Mouse (Mus musculus) cortical plate, adult 2 months (tissue): ENCODE measurements at regions not wholly inside any gene's neighbourhood (a gene's known extent, or its start where the extent isn't known, plus 50 kb on each side); places are given as distances from the start of the nearest gene placed in this dataset.

Experiments
- H3K27ac ChIP-seq: fragments of 200-500 bp; 2 replicates; pipeline ENCODE4 v1.5.1; 2012; ENCODE audit warnings: low read length, control low read depth, inconsistent platforms; ENCODE audit not compliant: insufficient read depth
- H3K4me1 ChIP-seq: fragments of 200-500 bp; 2 replicates; pipeline ENCODE4 v1.6.1; 2011; ENCODE audit warnings: low read length; ENCODE audit not compliant: control insufficient read depth, insufficient read depth
- H3K4me3 ChIP-seq: fragments of 200-500 bp; 2 replicates; pipeline ENCODE4 v1.5.1; 2011; ENCODE audit warnings: mild to moderate bottlenecking, low read length, control low read depth; ENCODE audit not compliant: insufficient read depth
- CTCF ChIP-seq: fragments of 200-500 bp; IDR thresholded peaks from 2 replicates; pipeline ENCODE4 v1.5.1; 2011; ENCODE audit warnings: mild to moderate bottlenecking, control low read depth, low read length; ENCODE audit not compliant: insufficient read depth; ENCODE audit errors: extremely low read depth
- POLR2A ChIP-seq: fragments of 200-500 bp; IDR thresholded peaks from 2 replicates; pipeline ENCODE4 v1.6.1; 2011; ENCODE audit warnings: mild to moderate bottlenecking, low read length, control low read depth; ENCODE audit not compliant: insufficient read depth; ENCODE audit errors: extremely low read depth

DNA sequence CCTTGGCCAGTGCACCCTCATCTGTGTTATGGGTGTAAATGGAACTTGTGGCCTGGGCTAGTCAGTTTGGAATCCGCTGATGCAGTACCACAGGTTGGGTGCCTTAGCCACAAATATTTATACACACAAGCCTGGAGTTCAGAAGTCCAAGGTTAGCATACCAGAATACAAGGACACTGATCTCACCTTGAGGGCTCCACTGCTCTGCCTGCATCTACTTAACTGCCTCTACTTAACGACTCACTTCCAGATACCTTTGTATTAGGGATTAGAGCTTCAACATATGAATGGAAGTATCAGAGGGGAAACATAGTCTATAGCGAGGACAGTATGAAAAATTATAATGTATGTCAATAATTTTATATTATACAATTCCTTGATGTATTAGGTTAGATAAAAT lies 57.5 kb downstream of the Tmem174 start:
- Histone ChIP-seq H3K4me3 (no peak overlapping the region), H3K27ac (no peak overlapping the region), H3K4me1 (no peaks in the 10 kb centered on the region)
- TF ChIP-seq CTCF (no peak), POLR2A (no peak)

DNA sequence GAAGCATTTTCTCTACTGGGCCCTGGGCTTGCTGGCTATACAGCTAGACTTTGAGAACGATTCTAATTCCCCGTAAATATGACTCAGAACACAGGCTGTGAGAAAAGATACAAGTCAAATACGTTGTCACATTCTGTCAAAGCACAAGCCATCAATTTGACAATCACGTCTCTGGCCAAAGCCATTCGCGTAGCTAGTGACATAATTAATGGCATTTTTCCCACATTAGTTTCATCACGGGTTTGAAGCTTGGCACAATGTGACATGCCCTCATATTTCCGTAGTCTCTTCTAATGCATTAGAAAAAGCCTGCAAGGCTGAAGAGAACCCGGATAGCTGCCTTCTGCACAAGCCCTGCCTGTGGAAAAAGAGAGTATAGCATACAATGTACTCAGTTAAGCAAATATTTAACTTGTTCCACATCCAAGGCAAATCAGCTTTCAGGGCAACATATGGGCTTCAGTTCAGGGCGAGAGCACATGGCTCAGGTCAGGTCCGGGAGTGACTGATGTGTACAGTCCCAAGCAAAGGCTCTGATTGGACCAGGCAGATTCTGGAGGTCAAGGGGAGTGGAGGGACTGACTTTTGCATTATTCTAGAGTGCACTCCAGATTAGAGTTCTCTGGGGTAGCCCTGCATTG lies 58.7 kb downstream of the Tmem174 start:
- no peak overlapping the region for H3K4me3 ChIP-seq
- H3K4me1 ChIP-seq: no peaks in the 10 kb centered on the region
- no peak for TF ChIP-seq CTCF
- H3K27ac ChIP-seq: no peak overlapping the region

DNA sequence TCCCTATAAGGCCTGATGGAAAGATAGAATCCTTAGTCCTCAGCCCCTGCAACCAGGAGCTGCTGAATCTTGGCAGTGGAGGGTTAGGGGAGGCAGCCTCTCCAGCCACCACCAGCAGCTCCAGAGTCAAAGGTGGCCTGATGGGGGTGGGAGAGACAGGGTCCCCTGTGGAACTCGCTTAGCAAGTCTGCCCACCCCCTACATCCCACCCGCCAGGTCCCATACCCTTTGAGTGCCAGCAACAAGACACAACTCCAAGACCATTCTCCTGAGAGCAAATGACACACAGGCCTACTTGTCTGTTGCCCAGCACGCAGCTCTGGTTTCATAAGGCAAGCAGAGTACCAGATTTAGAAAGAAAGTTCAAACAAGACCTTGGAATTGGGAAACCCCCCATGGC lies 61.1 kb downstream of the Tmem174 start:
- no peak overlapping the region for H3K27ac ChIP-seq
- H3K4me1 ChIP-seq: no peaks in the 10 kb centered on the region
- H3K4me3 ChIP-seq: no peak overlapping the region
- TF ChIP-seq POLR2A (no peak), CTCF (no peak)

DNA sequence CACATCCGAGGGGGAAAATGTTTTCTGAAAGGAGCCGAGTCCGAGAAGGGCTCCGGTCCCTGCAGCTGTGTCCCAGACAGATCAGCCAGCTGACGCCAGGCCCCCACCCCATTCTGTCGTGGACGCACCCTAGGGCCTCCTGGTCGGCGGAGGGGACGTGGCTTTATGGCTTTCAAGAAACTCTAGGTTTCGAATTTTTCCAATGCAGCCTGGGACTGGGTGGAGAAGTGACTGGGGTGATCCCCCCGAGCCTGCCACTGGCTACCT lies 63.2 kb downstream of the Tmem174 start:
- Histone ChIP-seq H3K27ac (no peak overlapping the region), H3K4me1 (no peaks in the 10 kb centered on the region), H3K4me3 (no peak overlapping the region)
- TF ChIP-seq POLR2A (no peak), CTCF (no peak)

DNA sequence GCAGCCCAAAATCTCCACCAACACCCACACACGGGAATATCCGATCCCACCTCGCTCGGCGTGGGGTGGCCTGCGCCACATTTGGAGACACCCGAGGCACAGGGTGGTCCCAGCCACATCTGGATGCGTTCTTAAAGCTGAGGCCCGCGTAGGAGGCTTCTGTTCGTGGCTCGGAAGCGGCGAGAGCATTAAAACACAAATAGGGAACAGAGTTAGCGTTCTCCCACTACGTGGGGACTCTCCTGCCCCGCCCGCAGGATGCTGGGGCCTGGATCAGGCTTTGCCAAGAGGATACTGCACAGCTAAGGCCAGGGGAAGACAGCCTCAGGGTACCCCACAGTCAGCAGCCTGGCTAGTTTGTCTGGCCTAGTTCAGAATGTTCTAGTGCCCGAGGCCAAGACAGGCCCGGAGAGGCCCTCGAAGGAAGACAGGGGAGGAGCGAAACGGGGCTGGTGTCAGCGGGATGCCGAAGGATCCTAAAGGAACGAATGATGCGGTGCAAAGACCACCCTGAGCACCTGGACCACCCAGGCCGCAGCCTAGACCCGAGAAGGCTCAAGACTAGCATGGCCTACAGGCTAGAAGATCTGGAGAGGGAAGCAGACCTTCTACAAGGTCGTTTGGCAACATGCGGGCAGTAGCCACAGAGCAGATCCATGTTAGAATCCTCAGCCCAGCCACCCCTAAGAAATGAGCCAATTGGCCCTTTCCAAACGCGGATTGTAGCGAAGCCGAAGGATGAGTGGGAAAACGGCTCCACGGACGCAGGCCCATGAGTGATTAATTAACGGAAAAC lies 63.8 kb downstream of the Tmem174 start:
- Histone ChIP-seq H3K27ac (no peak overlapping the region), H3K4me1 (no peaks in the 10 kb centered on the region), H3K4me3 (0 out of 2 replicates have a peak overlapping the region, but pooled peaks have one; percentile 7)
- TF ChIP-seq CTCF (no peak), POLR2A (no peak)

DNA sequence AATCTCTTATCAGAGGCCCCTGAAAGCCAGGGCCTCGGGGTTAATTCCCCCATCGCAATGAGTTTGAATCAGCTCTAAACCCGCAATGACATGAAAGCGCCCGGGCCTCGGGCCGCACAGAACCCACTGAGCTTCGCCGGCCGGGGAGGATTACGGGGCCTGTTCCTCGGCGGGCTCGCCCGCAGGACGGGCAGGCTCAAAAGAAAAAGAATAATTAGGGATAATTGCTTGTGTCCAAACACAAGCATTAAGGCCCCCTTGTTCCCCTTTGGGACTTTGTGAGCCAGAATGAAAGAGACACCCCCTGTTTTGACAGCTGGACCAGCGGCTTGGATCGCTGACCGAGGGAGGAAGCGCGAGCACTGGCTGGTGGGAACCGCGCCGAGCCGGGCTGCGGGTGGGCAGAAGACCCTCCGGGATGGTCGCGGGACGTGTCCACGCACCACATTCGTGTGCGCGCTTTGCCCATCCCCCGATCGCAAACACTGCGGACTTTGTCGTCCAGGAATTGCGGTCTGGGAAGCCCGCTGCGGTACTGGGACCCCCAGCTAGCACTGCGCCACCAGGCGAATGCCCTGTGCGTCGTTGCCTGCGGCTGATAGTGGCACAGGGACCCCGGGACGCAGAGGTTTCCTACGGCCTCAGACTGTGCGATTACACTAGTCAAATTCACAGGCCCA lies 64.5 kb downstream of the Tmem174 start:
- no peak overlapping the region for H3K27ac ChIP-seq
- no peak for TF ChIP-seq POLR2A
- no peak for TF ChIP-seq CTCF
- 0 out of 2 replicates have a peak overlapping the region, but pooled peaks have one; percentile 7 for H3K4me3 ChIP-seq
- H3K4me1 ChIP-seq: no peaks in the 10 kb centered on the region

DNA sequence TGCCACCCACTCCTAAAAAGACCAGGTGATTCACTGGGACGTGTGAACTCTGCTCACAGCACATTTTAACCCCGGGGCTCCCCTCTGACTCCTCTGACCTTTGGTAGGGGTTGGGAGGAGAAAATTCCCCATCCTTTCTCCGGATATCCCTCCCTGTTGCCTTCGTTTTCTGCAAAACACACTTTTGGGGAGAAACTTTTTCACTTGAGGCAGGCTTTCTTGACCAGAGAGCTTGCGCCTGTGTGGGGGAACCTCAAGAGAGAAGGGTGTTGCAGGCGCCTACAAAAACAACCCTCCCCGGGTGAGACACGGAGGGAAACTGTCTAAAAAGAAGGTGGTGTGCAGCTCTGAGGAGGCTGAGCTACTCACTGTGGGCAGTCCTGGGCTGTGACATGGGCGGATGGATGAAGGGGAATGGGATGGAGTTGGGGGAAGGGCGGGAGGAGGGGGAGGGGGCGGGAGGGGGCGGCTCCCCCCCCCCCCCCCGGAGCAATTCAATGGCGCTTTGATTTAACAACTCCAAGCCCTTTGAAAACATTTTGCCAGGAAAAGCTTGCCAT lies 65.1 kb downstream of the Tmem174 start:
- TF ChIP-seq CTCF (no peak), POLR2A (no peak)
- no peaks in the 10 kb centered on the region for H3K4me1 ChIP-seq
- no peak overlapping the region for H3K27ac ChIP-seq
- H3K4me3 ChIP-seq: no peak overlapping the region

DNA sequence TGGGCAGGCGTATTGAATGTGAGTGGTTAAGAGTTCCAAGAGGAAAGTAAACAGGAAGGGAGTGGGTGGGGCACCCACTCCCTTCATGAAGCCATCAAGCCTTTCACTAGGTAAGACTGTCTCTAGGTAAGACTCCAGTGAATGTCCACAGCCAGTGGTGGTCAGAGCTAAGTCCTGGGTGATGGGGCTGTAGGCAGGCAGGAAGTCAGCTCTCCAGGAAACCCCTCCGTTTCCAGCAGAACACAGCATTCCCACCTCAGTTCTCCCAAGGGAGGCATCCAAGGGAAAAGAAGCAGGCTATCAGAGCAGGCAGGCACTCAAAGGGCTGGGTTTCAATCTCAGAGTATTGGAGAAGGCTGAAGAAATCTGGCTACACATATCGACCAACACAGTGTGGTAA lies 66.2 kb downstream of the Tmem174 start:
- Histone ChIP-seq H3K4me1 (no peaks in the 10 kb centered on the region), H3K27ac (no peak overlapping the region), H3K4me3 (no peak overlapping the region)
- TF ChIP-seq CTCF: no peak
- no peak for TF ChIP-seq POLR2A

DNA sequence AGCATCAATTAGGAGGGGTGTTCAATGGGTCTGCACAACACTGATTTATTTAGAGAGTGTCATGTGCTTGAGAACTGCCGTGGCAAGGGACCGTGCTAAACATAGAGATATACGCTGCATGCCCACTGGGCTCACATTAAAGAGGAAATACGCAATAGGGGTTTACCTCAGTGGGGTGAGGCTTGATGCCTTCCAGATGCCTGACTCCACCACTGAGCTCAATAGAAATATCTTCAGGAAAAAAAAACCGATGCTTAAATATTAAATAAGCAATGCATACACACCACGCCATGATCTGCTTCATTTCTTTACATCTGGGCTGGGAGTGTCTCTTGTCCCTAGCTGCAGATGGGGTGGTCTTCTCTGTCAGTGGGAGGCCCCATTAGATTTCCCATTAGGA lies 63.9 kb upstream of the Gm10320 start:
- no peak for TF ChIP-seq POLR2A
- no peak for TF ChIP-seq CTCF
- Histone ChIP-seq H3K4me3 (no peak overlapping the region), H3K27ac (no peak overlapping the region)

More for the DNA sequence above, 63.9 kb upstream of the Gm10320 start:
- H3K4me1 ChIP-seq: no peaks in the 10 kb centered on the region
